Mouse (Mus musculus): ENCODE measurements around the gene Gpc1.

The Gpc1 gene

GRCm38 (mm10) chr1:92880101-92880500 is 48.7 kb downstream of the Gpc1 start:
- CTCF ChIA-PET, result no interaction called here

GRCm38 (mm10) chr1:92881982-92882381 is 50.5 kb downstream of the Gpc1 start:
- CTCF ChIA-PET, result no interaction called here

- CTCF ChIA-PET, result no interaction called here
These were observed 57.6 kb downstream of the Gpc1 start for GRCm38 (mm10) chr1:92888901-92889655.

- CTCF ChIA-PET, result no interaction called here
These were observed 61.3 kb downstream of the Gpc1 start for GRCm38 (mm10) chr1:92892791-92893190.

- CTCF ChIA-PET, result no interaction called here
These were observed 62.5 kb downstream of the Gpc1 start for GRCm38 (mm10) chr1:92893896-92894295.

GRCm38 (mm10) chr1:92895089-92895488 is 63.6 kb downstream of the Gpc1 start:
- CTCF ChIA-PET, result interaction anchor here (1.2 kb wide), 1 partner anchor 12 kb away, joined by 3 read pairs; the partner anchor contains the start of gene Dusp28

GRCm38 (mm10) chr1:92902786-92903185 is 71.3 kb downstream of the Gpc1 start, which contains the start of gene Ankmy1:
Gene Ankmy1 (minus strand): TSS chr1:92902906.
- CTCF ChIA-PET, result no interaction called here

- CTCF ChIA-PET, result no interaction called here
These were observed 72.2 kb downstream of the Gpc1 start for GRCm38 (mm10) chr1:92903627-92904026.

GRCm38 (mm10) chr1:92905703-92906310 is 74.4 kb downstream of the Gpc1 start:
- CTCF ChIA-PET, result interaction anchor here (0.6 kb wide), 1 partner anchor 1628 kb away, joined by 4 read pairs; no protein-coding TSS in a partner anchor

GRCm38 (mm10) chr1:92906779-92907631 is 75.6 kb downstream of the Gpc1 start, which contains the start of gene Dusp28:
Gene Dusp28 (plus strand): TSS chr1:92906981.
- CTCF ChIA-PET, result interaction anchor here (0.5 to 1.9 kb wide), 4 partner anchors 12 to 1629 kb away, joined by 3 to 6 read pairs (median 4); partner anchors contain the start of gene Capn10

GRCm38 (mm10) chr1:92907632-92908360 is 76.4 kb downstream of the Gpc1 start:
- CTCF ChIA-PET, result interaction anchor here (0.5 to 1.9 kb wide), 4 partner anchors 13 to 529 kb away, joined by 3 to 6 read pairs (median 3); partner anchors contain the start of gene Capn10

- CTCF ChIA-PET, result interaction anchor here (1.9 kb wide), 1 partner anchor 26 kb away, joined by 6 read pairs; the partner anchor contains the start of gene Capn10
These were observed 77.2 kb downstream of the Gpc1 start for GRCm38 (mm10) chr1:92908664-92909063.

- CTCF ChIA-PET, result interaction anchor here (1.2 kb wide), 1 partner anchor 1660 kb away, joined by 4 read pairs; no protein-coding TSS in a partner anchor
These were observed 77.6 kb downstream of the Gpc1 start for GRCm38 (mm10) chr1:92909068-92909467.
